Mouse (Mus musculus): ENCODE measurements around the gene Itga2b.

DNA sequence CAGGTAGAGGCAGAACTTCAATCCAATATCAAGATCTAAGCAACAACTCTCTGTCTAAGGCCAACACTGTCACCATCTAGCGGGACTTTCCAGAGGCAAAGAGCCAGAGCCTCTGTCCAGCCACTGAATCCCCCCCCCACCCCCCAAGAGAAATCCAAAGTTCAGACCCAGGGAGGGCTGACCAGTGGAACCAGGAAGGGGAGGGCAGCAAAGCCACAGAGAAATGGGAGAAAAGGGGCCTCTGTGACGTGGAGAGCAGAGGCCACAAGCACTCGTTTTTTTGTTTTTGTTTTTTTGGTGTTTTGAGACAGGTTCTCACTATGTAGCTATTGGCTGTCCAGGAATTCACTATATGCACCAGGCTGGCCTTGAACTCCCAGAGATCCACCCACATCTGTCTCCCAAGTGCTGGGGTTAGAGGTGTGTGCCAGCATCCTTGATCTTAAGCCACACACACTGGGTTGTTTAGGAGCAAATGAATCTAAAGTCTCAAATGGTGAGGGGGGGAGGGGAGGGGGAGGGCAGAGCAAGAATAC is 60.1 kb downstream of the Itga2b start:
- TF ChIP-seq CTCF (IDR thresholded peaks at IDR 0.05; ENCODE audit: extremely low read depth, insufficient read depth, low read length) (no peak), POLR2A (IDR thresholded peaks at IDR 0.05; ENCODE audit: extremely low read depth, insufficient read depth, low read length) (no peak)
